Mouse (Mus musculus): ENCODE measurements around the gene Bloc1s2.

The Bloc1s2 gene

GRCm38 (mm10) chr19:44145702-44146567 lies at the start of gene Bloc1s2:
Gene Bloc1s2 (minus strand): TSS chr19:44146446.
- in situ Hi-C loops (cut with MboI; ENCODE audit: unreplicated experiment in 2 of 2): no loop called here

- in situ Hi-C loops (cut with MboI; ENCODE audit: unreplicated experiment in 2 of 2): loop anchor here (5.0 to 25.0 kb wide), 3 partner anchors 102 to 692 kb away; no protein-coding TSS in a partner anchor
Measured at GRCm38 (mm10) chr19:44195138-44195537, 48.9 kb upstream of the Bloc1s2 start.

GRCm38 (mm10) chr19:44193906-44194305 lies 47.7 kb upstream of the Bloc1s2 start:
- in situ Hi-C loops (cut with MboI; ENCODE audit: unreplicated experiment in 2 of 2): loop anchor here (5.0 to 25.0 kb wide), 4 partner anchors 43 to 693 kb away; no protein-coding TSS in a partner anchor

- in situ Hi-C loops (cut with MboI; ENCODE audit: unreplicated experiment in 2 of 2): loop anchor here (5.0 to 25.0 kb wide), 4 partner anchors 45 to 695 kb away; no protein-coding TSS in a partner anchor
Measured at GRCm38 (mm10) chr19:44192342-44192741, 46.1 kb upstream of the Bloc1s2 start, which contains the start of gene Pkd2l1. Gene Pkd2l1 (minus strand): TSS chr19:44192442.

GRCm38 (mm10) chr19:44189056-44189455 lies 42.8 kb upstream of the Bloc1s2 start:
- in situ Hi-C loops (cut with MboI; ENCODE audit: unreplicated experiment in 2 of 2): loop anchor here (25.0 kb wide), 1 partner anchor 698 kb away; no protein-coding TSS in a partner anchor

GRCm38 (mm10) chr19:44183968-44184367 lies 37.7 kb upstream of the Bloc1s2 start:
- in situ Hi-C loops (cut with MboI; ENCODE audit: unreplicated experiment in 2 of 2): loop anchor here (25.0 kb wide), 1 partner anchor 703 kb away; no protein-coding TSS in a partner anchor

- in situ Hi-C loops (cut with MboI; ENCODE audit: unreplicated experiment in 2 of 2): loop anchor here (25.0 kb wide), 1 partner anchor 707 kb away; no protein-coding TSS in a partner anchor
Measured at GRCm38 (mm10) chr19:44180502-44180901, 34.3 kb upstream of the Bloc1s2 start.

- in situ Hi-C loops (cut with MboI; ENCODE audit: unreplicated experiment in 2 of 2): loop anchor here (25.0 kb wide), 1 partner anchor 711 kb away; no protein-coding TSS in a partner anchor
Measured at GRCm38 (mm10) chr19:44176741-44177140, 30.5 kb upstream of the Bloc1s2 start.

- in situ Hi-C loops (cut with MboI; ENCODE audit: unreplicated experiment in 2 of 2): loop anchor here (25.0 kb wide), 2 partner anchors 338 to 712 kb away; no protein-coding TSS in a partner anchor
Measured at GRCm38 (mm10) chr19:44174835-44175234, 28.6 kb upstream of the Bloc1s2 start.

- in situ Hi-C loops (cut with MboI; ENCODE audit: unreplicated experiment in 2 of 2): loop anchor here in 1 of 2 experiments (25.0 kb wide), 1 partner anchor 324 kb away; no protein-coding TSS in a partner anchor
Measured at GRCm38 (mm10) chr19:44161515-44161914, 15.3 kb upstream of the Bloc1s2 start.

- in situ Hi-C loops (cut with MboI; ENCODE audit: unreplicated experiment in 2 of 2): loop anchor here (10.0 to 25.0 kb wide), 2 partner anchors 322 to 325 kb away; no protein-coding TSS in a partner anchor
Measured at GRCm38 (mm10) chr19:44159386-44159785, 13.1 kb upstream of the Bloc1s2 start.

GRCm38 (mm10) chr19:44157005-44157404 lies 10.8 kb upstream of the Bloc1s2 start:
- in situ Hi-C loops (cut with MboI; ENCODE audit: unreplicated experiment in 2 of 2): loop anchor here (10.0 to 25.0 kb wide), 2 partner anchors 320 to 322 kb away; no protein-coding TSS in a partner anchor

- in situ Hi-C loops (cut with MboI; ENCODE audit: unreplicated experiment in 2 of 2): loop anchor here (10.0 to 25.0 kb wide), 2 partner anchors 316 to 319 kb away; no protein-coding TSS in a partner anchor
Measured at GRCm38 (mm10) chr19:44153781-44154180, 7.5 kb upstream of the Bloc1s2 start.

GRCm38 (mm10) chr19:44148991-44149390 lies 2.7 kb upstream of the Bloc1s2 start:
- in situ Hi-C loops (cut with MboI; ENCODE audit: unreplicated experiment in 2 of 2): no loop called here

- in situ Hi-C loops (cut with MboI; ENCODE audit: unreplicated experiment in 2 of 2): no loop called here
Measured at GRCm38 (mm10) chr19:44148345-44148744, 2.1 kb upstream of the Bloc1s2 start.

GRCm38 (mm10) chr19:44146951-44147350 lies 705 bp upstream of the Bloc1s2 start:
- in situ Hi-C loops (cut with MboI; ENCODE audit: unreplicated experiment in 2 of 2): no loop called here

- in situ Hi-C loops (cut with MboI; ENCODE audit: unreplicated experiment in 2 of 2): no loop called here
Measured at GRCm38 (mm10) chr19:44146568-44146879, 278 bp upstream of the Bloc1s2 start.

- in situ Hi-C loops (cut with MboI; ENCODE audit: unreplicated experiment in 2 of 2): no loop called here
Measured at GRCm38 (mm10) chr19:44144366-44144765, 1.9 kb downstream of the Bloc1s2 start.

- in situ Hi-C loops (cut with MboI; ENCODE audit: unreplicated experiment in 2 of 2): no loop called here
Measured at GRCm38 (mm10) chr19:44135960-44136485, 10.2 kb downstream of the Bloc1s2 start.

- in situ Hi-C loops (cut with MboI; ENCODE audit: unreplicated experiment in 2 of 2): no loop called here
Measured at GRCm38 (mm10) chr19:44135072-44135959, 10.9 kb downstream of the Bloc1s2 start, which contains the start of gene Cwf19l1. Gene Cwf19l1 (minus strand): TSS chr19:44135876.

All from v-Abl transformed pro-B cells (cell line).